Mouse (Mus musculus) activated CD4-positive, CD25-positive, alpha-beta regulatory T cell (primary cell): ENCODE data around the gene Cyp2d12. TPM values are rescaled to one million over a fixed set of nuclear protein-coding genes. Genes with fewer than 3 reads are reported as not detected.

Experiments used
- polyA plus RNA-seq, 2 experiments: library from polyadenylated mRNA; unstranded; fragments of 100-300 nt; shearing (Covaris generic); gene quantifications; one replicate each; pipeline ENCODE4 v1.2.1; 2017

The Cyp2d12 gene
- under 1 TPM in 1 of 2 experiments, not detected in 1; 0.05 TPM for polyA plus RNA-seq

DNA sequence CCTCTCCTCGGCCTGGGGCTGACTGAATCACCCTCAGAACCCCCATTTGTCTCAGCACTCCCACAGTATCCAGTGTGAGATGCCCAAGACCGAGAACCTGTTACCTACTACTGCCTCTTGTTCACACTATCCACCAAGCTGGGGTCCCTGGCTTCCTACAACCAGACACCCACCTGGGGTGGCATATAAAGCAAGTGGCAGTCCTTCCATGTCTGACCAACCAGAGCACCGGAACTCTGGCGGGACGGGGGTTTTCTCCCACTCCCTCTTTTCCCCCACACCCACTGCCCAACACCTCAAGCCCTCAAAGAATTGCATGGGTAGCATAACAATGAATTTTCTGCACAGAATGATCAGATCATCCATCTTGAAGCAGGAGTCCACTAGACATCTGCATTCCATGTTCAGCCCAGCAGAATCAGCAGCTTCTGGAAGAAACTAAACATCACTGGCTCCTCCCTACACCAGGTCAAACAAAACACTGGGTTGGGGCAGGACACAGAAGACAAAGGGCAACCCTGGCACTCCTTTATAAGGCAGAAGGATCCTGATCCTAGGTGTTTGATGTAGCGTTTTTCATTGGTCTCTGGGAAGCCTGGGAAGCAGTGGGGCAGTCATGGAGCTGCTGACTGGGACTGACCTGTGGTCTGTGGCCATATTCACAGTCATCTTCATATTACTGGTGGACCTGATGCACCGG lies at the start of gene Cyp2d12:
Gene Cyp2d12 (plus strand): TSS at position 542 of the 700 bp plus-strand sequence.

Other genes starting within 250 kb of the Cyp2d12 start
- gene Naga, start 216.1 kb upstream of the Cyp2d12 start, polyA plus RNA-seq = 10 to 100 TPM; 47.9 to 63.9 TPM
- 10 to 100 TPM in 1 of 2 experiments, 1 to 10 TPM in 1; 3.2 to 11.3 TPM for gene Pheta2, start 216.1 kb upstream of the Cyp2d12 start, polyA plus RNA-seq
- gene Smdt1, start 216.1 kb upstream of the Cyp2d12 start, polyA plus RNA-seq = 100 to 1,000 TPM; 231 to 276 TPM
- 100 to 1,000 TPM; 296 to 458 TPM for gene Ndufa6, start 200.8 kb upstream of the Cyp2d12 start, polyA plus RNA-seq
- 1 to 10 TPM; 3.4 to 5.0 TPM for gene Cyp2d22, start 174.8 kb upstream of the Cyp2d12 start, polyA plus RNA-seq
- gene Cyp2d11, start 161.1 kb upstream of the Cyp2d12 start, polyA plus RNA-seq = not detected
- gene Cyp2d10, start 147.9 kb upstream of the Cyp2d12 start, polyA plus RNA-seq = not detected
- gene Cyp2d9, start 121.6 kb upstream of the Cyp2d12 start, polyA plus RNA-seq = under 1 TPM in 1 of 2 experiments, not detected in 1; 0.31 TPM
- not detected for gene Cyp2d34, start 65.9 kb downstream of the Cyp2d12 start, polyA plus RNA-seq
- not detected for gene Cyp2d40, start 209.1 kb downstream of the Cyp2d12 start, polyA plus RNA-seq
- not detected for gene Cyp2d26, start 239.2 kb downstream of the Cyp2d12 start, polyA plus RNA-seq